Mouse (Mus musculus) heart, postnatal 14 days (tissue): ENCODE results near the gene Atp9a. TPM values are rescaled to one million over a fixed set of nuclear protein-coding genes. Genes with fewer than 3 reads are reported as not detected.
A peak's percentile ranks its signal among the peaks of the same experiment; 100 is the strongest.

ENCODE experiments used
- DNase-seq, 2 experiments: peaks; one replicate each; pipeline ENCODE4 v3.0.0; 2021 to 2022
- intact Hi-C: fragments of 180-260 bp; cut with DNase I; formaldehyde crosslinking; loops from one replicate; pipeline ENCODE4 v1.15.1; 2025
- total RNA-seq, 2 experiments: library from RNA; stranded (reverse); gene quantifications; 2 replicates each; pipeline ENCODE4 v1.2.3; 2021

The Atp9a gene
- total RNA-seq, 2 experiments from 2014 or later: 45.9 to 46.2 TPM

DNA sequence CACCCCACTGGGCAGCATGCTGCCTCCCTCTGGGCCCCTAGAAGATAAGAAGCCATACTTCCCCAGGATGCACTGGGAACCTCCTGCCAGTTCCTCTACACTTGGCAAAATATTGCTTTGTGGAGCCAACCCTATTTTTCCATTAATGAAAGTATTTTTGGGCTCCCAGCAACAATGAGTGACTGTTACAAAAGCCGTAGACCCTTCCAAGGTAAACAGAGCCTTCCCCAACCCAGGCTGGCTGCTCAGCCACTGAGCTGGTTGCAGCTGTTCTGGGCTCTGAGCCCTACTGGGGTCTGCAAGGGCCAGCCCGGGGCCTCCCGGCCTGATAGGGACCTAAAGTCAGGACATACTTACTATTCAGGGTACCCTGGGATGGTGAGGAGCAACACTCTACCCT lies 131.3 kb downstream of the Atp9a start:
- no peak for DNase-seq
- intact Hi-C loops: no loop called here

DNA sequence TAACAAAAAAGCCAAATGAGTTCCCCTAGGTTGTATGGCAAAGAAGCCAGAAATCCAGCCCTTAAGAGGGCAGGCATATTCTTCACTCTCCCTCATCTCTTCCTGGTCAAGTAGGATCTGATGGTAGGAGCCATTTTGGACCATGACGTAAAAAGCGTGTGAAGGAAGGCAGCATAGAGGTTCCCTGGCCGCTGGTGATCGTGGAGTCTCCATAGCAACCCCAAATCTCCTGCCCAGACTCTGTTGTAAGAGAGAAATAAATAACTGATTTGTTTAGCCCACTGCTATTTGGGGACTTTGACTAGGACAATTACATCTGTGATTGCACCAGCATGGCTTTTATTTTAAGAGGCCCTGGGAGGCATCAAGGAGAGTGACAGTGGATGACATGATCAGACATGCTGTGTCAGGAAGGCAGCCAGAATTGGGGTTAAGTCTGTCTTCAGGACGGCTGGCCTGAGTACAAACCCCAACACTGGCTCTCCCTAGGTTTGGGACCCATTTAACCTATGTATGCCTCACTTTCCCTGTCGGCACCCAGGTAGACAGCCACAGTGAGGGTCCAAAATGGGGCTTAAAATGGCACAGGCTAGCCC lies 132.5 kb downstream of the Atp9a start:
- DNase-seq: no peak
- intact Hi-C loops: no loop called here

DNA sequence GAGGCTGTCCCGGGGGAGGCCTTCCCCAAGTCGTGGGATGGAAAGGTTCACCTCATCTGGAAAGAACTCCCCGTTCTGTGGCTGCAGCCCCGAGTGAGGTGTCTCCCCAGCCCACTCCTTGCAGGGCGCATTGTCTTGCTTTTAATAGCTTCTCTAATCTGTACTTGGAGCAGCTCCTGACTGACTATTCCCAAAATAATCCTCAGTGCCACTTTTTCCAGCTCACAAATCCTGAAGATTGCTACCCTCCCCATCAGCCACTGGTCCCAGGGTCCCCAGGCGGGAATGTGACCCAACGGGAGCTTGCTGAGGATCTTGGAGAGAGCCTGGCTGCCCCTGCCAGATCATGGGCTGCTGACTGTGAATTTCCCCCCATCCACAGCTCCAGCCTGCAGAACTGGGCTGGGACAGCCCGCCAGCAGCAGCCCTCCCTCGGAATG lies 134.1 kb downstream of the Atp9a start:
- peak in 1 of 2 experiments; percentile 43 for DNase-seq

DNA sequence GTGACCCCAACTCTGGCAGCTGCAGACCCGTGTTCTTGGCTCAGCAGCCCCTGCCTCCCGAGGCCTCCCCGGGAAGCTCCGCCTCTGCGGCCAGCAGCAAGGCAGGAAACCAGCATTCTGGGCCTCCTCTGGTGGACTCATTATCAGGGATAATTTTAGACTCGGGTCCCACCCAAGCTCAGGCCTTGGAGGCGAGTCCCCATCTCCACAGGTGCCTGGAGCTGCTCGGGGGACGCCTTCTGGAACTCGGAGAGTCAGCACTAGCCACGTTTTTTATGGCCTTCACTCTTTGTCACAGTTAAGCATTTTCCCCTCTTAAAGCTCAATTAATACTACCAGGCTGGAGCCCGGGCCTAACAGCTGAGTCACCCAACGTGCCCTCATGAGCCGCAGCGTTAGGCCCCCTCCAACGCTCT lies 137.5 kb downstream of the Atp9a start:
- DNase-seq: peak; percentile 69 to 71
- intact Hi-C loops: loop anchor here (5.0 kb wide), 1 partner anchor 77 kb away; no protein-coding TSS in a partner anchor

More for the DNA sequence above, 134.1 kb downstream of the Atp9a start:
- intact Hi-C loops: no loop called here

DNA sequence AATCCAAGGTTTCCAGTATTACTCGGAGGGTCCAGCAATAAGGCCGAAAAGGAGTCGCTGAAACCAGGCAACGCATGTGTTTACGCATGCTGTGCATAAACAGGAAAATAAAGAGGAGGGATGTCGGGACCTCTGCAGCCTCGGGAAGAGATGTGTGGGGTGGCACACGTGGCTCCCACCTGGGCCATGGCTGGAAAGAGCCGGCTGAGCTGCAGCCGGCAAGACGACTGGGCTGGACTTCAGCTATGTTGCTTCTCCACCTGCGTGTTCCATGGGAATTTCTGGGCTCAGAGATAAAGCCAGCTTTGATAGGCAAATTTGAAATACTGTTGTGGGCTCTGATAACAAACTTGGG lies 139.8 kb downstream of the Atp9a start:
- DNase-seq: no peak
- intact Hi-C loops: loop anchor here (5.0 kb wide), 1 partner anchor 75 kb away; no protein-coding TSS in a partner anchor

DNA sequence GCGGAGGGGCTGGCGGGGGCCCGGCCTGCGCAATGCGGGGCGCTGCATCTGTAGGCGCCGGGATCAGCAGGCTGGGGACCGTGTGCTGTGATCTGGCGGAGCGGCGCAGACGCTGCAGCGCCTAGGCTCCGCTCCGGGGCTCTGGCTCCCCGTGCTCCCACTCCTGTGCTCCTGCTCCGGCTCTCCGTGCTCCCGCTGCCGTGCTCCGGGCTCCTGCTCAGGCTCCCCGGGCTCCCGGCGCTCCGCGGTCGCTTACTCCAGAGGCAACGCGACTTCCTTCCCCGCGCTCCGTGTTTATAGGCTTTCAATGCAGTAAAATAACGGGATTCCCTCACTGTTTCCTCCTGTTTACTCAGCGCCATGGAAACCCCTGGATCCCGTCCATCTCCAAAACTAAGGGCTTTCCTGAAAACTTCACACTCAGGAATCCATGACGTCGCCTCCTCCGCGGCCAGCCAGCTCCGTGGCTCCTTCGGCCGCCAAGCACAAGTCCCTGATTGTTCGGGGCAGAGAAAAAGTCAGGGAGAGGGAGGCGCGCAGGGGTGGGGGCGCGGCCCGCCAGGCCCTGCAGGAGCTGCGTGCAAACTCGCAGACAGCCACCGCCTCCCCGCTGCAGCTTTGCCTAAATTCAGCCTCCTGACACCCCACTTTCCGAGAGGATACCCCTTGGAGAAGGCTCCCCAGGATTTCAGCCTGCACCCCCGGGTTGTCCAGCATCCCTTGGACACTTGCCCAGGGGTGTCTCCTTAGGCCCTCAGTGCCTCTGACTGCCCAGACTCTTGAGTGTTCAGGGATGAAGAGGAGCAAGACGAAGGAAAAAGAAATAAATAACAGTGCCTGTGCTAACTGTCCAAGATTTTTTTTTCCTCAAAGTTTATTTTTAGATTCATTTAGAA lies 140.5 kb downstream of the Atp9a start, which contains the start of gene Nfatc2:
Gene Nfatc2 (minus strand): TSS at position 167 of the 896 bp plus-strand sequence.
- peak; percentile 88 to 90 for DNase-seq
- intact Hi-C loops: loop anchor here (5.0 kb wide), 1 partner anchor 74 kb away; no protein-coding TSS in a partner anchor

DNA sequence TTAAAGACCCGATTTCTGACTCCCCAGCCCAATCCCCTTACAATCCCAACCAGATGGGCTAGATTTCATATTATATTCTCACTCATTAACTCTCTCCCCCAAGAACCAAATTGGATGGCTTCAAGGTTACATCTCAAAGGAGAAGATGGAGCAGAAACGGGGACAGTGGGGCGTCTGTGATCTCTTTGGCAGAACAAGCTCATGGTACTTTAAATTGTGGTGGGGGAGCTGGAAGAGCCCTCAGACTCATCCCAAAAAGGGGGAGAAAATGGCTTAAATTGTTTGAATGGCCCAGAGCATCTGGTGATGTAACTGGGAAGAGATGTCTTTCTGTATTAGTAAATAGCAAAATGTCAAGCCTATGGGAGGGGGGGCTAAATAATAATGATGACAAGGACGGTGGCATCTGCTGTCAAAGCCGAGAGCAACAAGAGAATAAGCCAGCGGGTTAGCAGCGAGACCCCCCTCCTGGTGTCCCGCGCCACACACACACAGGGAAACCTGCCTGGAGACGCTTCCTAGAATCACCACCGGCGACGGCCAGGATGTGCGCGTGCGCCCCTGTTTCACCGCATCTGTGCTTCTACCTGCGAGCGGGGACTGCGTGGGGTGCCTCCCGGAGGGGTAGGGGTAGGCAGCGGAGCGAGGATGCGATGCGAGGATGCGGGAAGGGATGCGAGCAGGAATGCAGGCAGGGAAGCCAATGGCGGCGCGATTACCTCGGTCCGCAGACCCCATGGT lies 141.3 kb downstream of the Atp9a start:
- no peak for DNase-seq
- intact Hi-C loops: loop anchor here (5.0 kb wide), 1 partner anchor 74 kb away; no protein-coding TSS in a partner anchor

DNA sequence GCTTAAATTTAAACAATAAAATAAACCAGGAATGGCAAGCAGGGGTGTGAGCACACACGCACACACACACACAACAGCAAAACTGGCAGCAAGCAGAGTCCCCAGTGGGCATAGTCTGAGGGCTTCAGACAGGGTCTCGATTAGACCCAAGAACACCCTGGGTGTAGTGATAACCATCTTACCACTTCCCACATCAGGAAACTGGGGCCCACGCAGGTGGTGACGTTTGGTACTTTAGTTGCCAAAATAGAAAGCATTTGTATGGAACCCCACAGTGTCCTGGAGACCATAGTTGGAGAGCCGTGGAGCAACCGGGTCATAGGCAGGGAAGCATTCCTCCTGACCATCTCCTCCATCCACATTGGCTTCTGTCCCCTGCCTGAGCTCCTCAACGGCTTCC lies 146.5 kb downstream of the Atp9a start:
- intact Hi-C loops: no loop called here

DNA sequence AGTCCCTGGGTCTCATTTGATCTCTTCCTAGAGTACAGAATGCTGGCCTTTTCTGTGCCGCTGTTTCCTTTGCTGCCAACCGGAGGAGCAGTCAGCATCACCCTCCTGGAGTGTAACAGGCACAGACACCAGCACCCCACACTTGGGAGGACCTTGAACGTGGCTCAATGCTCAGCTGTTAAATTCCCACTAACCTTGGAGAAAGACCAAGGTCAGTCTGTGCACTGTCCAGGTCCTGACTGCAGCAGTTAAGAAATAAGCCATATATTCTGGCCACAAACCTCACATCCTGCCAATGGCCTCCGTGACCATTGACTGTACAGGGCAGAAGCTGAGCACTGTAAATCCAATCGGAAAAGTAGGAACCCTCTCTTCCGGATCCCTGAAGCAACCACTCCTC lies 148.5 kb downstream of the Atp9a start:
- no peak for DNase-seq
- intact Hi-C loops: loop anchor here (5.0 kb wide), 1 partner anchor 34 kb away; no protein-coding TSS in a partner anchor

More for the DNA sequence above, 146.5 kb downstream of the Atp9a start:
- DNase-seq: no peak

DNA sequence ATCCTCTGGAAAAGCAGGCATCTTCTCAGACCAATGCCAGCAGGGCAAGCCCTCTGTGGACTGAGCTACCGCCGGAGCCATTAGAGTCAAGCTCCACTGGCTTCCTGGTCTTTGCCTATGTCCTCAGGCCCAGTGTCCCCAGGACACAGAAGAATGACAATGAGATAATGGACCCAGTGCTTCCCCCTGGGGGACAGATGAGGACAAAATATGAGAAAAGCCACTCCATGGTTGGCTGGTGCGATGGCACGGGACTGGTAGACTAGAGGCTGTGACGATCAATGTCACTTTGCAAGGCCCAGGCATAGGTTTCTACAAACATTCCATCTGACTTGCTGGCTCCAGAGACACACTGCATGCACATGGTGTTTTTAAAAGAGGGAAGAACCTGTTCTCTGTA lies 149.2 kb downstream of the Atp9a start:
- intact Hi-C loops: loop anchor here (5.0 kb wide), 1 partner anchor 34 kb away; no protein-coding TSS in a partner anchor
- DNase-seq: no peak

DNA sequence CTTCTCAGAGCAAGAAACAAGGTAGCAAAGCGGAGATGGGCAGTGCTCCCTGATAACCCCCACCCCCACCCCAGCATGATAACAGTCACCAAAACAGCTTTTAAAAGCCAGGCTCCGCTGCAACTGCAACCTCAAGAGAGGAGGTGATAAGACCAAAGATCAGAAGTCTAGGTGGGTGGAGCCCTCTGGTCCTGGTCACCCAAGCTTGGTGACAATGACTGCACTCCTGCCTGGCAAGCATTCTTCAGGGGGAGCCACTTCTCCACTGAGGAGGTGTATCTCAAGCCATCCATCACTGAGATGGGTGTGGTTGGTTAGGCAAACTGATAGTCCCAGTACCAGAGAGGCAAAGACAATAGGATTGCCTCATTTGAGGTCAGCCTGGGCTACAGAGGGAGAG lies 151.1 kb downstream of the Atp9a start:
- intact Hi-C loops: loop anchor here (5.0 kb wide), 1 partner anchor 36 kb away; no protein-coding TSS in a partner anchor
- no peak for DNase-seq

DNA sequence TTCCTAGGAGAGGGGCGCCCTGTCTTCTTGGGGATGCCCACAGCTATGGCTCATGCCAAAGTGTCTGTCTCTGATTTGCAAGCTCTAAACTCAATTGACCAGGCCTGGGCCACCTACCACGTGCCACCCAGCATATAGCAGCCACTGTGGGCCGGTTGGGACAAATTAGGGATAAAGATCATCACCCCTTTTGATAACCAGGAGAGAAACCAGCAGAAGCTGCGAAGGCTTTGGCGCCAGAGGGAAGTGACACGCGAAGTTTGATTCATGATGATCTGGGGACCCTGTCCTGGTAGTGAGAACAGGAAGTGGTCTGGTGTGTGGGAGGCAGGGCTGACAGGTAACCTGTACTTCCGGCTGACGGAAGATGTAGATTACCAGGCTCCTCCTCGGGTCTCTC lies 151.7 kb downstream of the Atp9a start:
- intact Hi-C loops: loop anchor here (5.0 kb wide), 1 partner anchor 37 kb away; no protein-coding TSS in a partner anchor
- DNase-seq: no peak

DNA sequence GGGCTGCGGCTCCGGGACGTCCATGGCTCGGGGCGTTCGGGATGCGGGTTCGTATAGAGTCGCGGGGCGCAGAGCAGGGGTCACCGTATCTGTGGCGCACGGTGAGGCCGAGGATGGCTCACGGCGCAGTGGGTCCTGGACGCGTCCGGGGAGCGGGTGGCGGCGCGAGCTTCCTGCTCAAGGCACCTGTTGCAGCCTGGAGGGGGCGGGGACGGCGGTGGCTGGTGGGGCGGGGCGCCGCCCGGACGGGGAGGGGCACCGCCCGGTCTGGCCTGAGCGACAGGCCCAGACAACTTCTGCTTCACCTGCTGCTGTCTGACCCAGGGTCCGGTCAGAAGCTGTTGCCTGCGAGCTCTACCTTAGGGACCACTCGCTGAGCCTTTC lies 152.0 kb downstream of the Atp9a start:
- intact Hi-C loops: loop anchor here (5.0 kb wide), 1 partner anchor 37 kb away; no protein-coding TSS in a partner anchor
- peak; percentile 61 to 74 for DNase-seq

DNA sequence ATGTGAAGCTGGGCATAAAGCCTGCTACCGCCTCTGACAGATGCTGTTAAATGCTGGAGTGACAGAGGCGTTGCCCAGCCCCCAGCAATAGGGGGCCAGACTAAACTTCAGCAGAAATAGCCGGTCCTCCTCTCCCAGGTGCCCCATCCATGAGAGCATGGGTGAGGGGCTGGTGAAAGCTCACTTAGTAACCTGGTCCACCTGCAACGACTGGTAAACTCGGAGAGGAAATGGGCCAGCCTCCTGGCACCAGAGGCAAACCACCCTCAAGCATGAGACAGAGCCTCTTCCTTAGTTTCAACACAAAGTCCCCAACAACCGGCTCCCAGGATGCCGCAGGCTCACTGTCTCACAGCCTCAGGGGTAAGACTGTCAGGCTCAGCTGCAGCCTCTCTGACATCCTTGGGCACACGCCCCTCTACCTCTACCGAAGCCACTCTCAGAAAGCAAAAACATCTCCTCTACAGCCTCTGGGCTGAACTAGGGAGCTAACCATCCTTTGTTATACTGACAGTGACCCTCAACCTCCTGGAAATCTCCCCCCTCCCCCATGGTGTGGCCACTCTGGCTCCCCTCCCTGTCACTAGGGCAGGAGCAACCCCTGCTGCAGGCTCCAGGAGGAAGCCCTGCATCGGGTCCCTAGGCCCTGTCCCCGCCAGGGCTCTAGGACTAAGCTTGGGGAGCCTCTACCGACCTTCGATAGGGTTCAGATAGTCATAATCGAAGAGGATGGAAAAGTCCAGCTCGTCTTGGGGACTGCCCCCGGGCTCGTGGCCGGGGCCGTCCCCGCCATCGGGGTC lies 152.6 kb downstream of the Atp9a start:
- intact Hi-C loops: loop anchor here (5.0 kb wide), 1 partner anchor 38 kb away; no protein-coding TSS in a partner anchor

DNA sequence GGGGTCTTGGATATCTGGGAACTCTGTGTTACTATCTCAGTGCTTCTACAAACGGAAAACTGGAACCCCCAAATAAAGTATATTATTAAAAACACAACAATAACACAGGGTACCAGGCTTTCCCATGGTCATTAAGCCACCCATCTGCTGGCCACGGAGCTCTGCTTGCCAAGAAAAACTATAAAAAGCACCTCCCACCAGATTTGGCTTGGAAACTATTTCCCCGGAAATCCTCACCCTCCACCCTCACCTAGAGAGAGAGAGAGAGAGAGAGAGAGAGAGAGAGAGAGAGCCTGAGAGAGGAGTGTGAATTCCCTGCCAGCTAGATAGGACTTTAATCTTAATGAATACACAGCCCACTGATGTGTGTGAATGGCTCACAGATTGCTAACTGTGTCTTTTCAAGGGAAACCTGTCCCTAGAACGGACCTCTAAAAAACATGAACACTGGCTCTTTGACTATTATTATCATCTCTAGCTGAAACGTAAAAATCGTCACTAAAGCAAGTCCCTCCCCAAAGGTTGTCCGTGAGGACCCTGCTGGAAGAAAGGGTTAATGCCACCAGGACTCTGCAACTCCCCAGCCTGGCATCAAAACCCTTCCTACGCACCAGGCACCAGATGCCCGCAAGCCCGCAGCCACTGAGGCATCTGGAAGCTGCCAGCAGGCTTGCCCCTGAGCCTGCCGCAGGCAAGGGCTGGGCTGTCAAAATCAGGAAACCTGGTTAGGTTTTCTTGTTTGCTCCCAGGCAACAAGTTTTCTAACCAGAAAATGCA lies 153.4 kb downstream of the Atp9a start:
- intact Hi-C loops: no loop called here

More for the DNA sequence above, 152.6 kb downstream of the Atp9a start:
- peak in 1 of 2 experiments; percentile 38 for DNase-seq

DNA sequence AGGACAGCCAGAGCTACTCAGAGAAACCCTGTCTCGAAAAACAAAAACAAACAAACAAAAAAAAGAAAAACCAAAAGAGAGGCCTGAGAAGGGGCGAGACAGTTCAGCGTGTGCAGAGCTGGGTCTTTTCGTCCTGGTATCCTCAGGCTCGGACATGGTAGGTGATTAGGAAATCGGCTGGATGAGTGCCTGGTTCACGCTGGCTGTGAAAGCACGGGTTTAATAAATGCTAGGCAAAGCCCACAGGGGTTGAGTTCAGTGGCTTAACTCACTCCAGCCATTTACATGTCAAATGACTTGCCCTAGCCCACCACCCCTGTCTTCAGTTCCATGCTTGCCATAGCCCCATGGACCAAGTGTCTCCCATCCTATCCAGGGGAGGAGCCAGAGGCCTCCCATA lies 155.1 kb downstream of the Atp9a start:
- DNase-seq: no peak

More for the DNA sequence above, 153.4 kb downstream of the Atp9a start:
- no peak for DNase-seq

DNA sequence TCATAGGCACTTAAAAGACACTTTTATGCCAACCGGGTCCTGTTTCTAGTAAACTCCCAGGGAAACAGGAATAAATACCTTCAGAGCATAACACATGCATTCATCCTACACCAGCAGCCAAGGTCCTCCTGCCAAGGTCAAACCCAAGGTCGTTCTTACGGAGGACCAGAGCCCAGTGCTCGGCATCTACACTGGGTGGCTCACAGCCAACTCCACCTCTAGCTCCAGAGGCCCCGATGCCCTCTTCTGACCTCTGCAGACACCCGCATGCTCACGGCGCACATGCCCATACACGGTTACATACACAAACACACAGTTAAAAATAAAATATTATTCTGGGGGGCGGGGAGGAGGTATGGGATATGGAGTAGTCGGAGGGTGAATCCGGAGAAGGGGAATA lies 155.7 kb downstream of the Atp9a start:
- DNase-seq: peak; percentile 53 to 65
- intact Hi-C loops: no loop called here

More for the DNA sequence above, 155.1 kb downstream of the Atp9a start:
- intact Hi-C loops: no loop called here

DNA sequence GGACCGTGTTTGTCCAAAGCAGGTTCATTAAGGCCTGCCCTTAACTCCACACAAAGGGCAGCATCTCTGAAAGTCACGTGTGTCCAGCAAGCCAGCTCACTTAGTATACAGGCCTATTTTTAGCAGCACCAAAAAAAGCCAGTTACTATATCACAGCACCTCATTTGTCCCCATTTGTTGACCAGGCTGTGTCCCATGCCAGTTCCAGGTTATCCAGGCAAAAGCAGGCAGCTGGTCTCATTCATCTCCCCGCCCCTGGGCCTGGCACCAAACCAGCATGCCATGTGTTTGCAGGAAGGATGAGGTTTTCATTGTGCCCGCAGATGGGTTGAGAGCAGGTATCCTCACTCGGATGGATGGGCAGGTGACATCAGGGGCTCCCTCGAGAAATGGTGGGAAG lies 157.4 kb downstream of the Atp9a start:
- DNase-seq: peak in 1 of 2 experiments; percentile 56
- intact Hi-C loops: no loop called here
